Mouse (Mus musculus) adipose tissue, adult 10 weeks (tissue): Measurements from ENCODE around the gene 2200002D01Rik. TPM values are rescaled to one million over a fixed set of nuclear protein-coding genes. Genes with fewer than 3 reads are reported as not detected.

Source experiments
- polyA plus RNA-seq: library from polyadenylated mRNA; stranded (reverse); fragments of 350-450 nt; fragmentation: Illumina TruSeq; extraction: RNeasy Lipid Tissue Mini Kit (QIAGEN cat#74804); gene quantifications from one replicate; pipeline ENCODE4 v1.2.3, GENCODE M21; 2014; ENCODE audit warnings: low read depth, low replicate concordance

2200002D01Rik gene
- 3.5 TPM for polyA plus RNA-seq

GRCm38 (mm10) chr7:29248261-29248841, at the start of gene 2200002D01Rik:
2200002D01Rik (minus strand) TSS chr7:29248466.

DNA sequence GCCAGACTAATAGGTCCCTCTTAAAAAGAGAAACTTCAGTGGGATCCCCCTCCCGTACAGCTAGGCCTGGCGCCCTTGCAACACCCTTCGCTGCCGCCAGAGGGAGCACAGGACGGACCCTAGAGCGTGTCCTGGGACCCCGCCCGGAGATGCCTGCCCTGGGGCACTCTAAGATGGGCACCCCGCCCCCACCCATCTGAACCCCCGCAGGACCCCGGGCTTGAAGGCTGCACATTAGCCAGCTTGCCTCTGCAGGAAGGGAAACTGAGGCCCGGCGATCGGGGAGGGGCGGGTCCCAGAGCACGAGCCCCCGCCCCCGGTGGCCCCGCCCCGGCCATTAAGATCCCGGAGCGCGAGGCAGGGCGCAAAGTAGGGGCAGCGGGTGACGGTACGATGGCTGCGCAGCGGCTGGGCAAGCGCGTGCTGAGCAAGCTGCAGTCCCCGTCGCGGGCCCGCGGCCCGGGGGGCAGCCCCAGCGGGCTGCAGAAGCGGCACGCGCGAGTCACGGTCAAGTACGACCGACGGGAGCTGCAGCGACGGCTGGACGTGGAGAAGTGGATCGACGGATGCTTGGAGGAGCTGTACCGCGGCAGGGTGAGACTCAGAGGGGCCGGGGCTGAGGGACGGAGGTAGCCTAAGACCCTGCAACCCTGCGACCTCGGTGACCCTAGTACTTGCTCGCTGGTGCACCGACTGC, 40.8 kb upstream of the 2200002D01Rik start, which contains the start of gene Ppp1r14a:
TSS of gene Ppp1r14a (plus strand) at position 367 of the 697 bp plus-strand sequence.

DNA sequence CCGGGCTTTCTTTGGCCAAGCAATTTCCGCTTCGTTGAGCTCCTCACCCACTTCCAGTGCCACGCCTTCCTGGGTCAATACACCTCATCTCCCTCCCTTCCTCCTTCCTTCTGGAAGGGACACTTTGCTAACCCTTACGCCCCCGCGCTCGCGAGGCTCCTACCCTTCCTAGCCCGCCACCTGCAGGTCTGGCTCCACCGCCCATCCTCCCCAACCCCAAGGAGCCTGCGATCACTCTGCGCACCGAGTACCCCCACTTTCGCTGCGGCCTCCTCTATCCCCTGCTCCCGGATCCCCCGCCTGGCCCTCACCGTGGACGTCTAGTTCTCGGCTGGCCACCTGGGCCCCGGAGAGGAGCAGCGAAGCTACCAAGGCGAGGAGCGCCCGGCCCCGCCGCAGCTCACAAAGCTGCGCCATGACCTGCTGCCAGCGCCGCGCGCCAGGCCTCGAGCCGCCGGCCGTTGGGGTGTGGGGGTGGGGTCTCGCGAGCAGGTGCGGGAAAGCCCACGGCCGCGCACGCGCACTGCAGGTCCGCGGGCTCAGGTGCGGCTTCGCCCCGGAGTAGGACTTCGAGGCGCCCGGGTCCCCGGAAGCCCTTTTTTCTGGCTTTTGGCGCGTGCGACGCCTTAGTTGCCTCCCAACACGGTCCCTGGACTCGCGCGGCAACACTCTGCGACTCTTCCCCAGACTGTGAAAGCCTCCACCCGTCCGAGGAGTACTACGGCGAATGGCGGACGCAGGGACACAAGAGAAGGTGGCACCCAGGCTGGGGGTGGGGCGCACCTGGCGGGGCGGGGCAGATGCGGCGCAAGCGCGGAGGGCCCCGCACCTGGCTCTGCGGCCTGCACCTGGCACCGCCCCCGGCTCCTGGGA, 33.2 kb upstream of the 2200002D01Rik start, which contains the start of gene Spint2:
TSS of gene Spint2 (minus strand) at position 712 of the 873 bp plus-strand sequence.

DNA sequence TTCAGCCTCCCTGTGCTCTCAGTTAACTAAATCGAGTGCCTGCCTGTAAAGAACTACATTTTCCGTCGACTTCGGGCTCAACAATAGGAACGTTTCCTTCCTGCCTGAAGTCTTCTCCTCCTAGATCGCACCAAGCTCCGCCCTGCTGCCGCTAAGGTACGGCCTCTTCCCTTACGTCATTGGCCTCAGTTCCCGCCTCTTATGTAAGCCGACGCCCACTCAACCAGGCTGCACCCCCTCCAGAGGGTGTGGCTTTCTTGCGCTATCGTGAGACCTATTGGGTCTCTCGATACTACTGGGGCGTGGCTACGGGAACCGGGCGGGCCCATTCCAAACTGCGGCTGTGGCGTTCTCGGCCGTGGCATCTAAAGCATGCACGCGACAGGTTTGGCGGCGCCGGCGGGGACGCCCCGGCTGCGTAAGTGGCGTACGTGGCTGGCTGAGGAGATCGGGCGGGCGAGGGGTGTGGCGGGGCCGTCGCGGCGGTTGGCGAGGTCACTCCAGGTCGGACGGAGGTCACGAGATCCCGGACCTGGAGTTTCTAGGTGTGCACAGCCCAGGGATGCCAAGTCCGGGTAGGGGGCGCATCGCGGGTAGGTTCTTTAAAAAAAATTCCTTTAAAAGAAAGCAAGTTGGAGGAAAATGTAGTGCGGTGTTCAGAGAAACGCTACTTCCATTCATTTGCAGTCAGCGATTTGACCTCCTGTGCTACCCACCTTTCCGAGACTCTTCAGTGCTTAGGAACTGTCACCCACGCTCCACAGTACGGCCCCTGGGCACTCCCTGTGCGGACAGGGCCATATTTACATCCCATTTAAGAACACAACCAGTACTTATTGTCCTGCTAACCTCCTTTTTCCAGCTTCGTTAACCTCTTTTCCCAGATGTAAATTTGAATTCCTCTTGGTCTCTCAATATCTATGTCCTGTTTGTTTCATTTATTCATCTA, 10.0 kb downstream of the 2200002D01Rik start, which contains the start of gene Yif1b:
TSS of gene Yif1b (plus strand) at position 311 of the 949 bp plus-strand sequence.

GRCm38 (mm10) chr7:29232247-29233013, 15.8 kb downstream of the 2200002D01Rik start, which contains the start of gene Kcnk6:
Kcnk6 (minus strand) TSS chr7:29232515.

GRCm38 (mm10) chr7:29213675-29214082, 34.6 kb downstream of the 2200002D01Rik start, which contains the start of gene Catsperg1:
Catsperg1 (minus strand) TSS chr7:29214035.

Other genes with a start within 250 kb of the 2200002D01Rik start
- gene Ryr1, start 123.3 kb downstream of the 2200002D01Rik start, polyA plus RNA-seq = 0.19 TPM
- 5.3 TPM for gene Rasgrp4, start 113.6 kb downstream of the 2200002D01Rik start, polyA plus RNA-seq
- gene Fam98c, start 92.2 kb downstream of the 2200002D01Rik start, polyA plus RNA-seq = 29.7 TPM
- 7.8 TPM for gene Ggn, start 78.3 kb downstream of the 2200002D01Rik start, polyA plus RNA-seq
- gene Spred3, start 78.1 kb downstream of the 2200002D01Rik start, polyA plus RNA-seq = 4.9 TPM
- gene Psmd8, start 67.8 kb downstream of the 2200002D01Rik start, polyA plus RNA-seq = 144 TPM
- 10.8 TPM for gene Catsperg1, start 34.4 kb downstream of the 2200002D01Rik start, polyA plus RNA-seq
- gene Kcnk6, start 16.0 kb downstream of the 2200002D01Rik start, polyA plus RNA-seq = 4.2 TPM
- 70.2 TPM for gene Yif1b, start 10.1 kb downstream of the 2200002D01Rik start, polyA plus RNA-seq
- 454 TPM for gene Spint2, start 33.4 kb upstream of the 2200002D01Rik start, polyA plus RNA-seq
- 12.8 TPM for gene Ppp1r14a, start 40.8 kb upstream of the 2200002D01Rik start, polyA plus RNA-seq
- gene Dpf1, start 55.5 kb upstream of the 2200002D01Rik start, polyA plus RNA-seq = 2.1 TPM